Mouse (Mus musculus) midbrain, embryonic 15.5 days (tissue): ENCODE measurements at regions not wholly inside any gene's neighbourhood (a gene's known extent, or its start where the extent isn't known, plus 50 kb on each side); places are given as distances from the start of the nearest gene placed in this dataset.

Source experiments
- ATAC-seq: fragments of 200-750 bp; cut with Nextera tagmentation; replicated peaks from 2 replicates; pipeline ENCODE4 v1.8.0; 2017; ENCODE audit warnings: moderate TSS enrichment
- H3K27ac ChIP-seq: fragments of 300-500 bp; sonication (generic); 2 replicates; pipeline ENCODE4 v1.5.1; 2015; ENCODE audit warnings: mild to moderate bottlenecking, inconsistent platforms
- H3K27me3 ChIP-seq: fragments of 300-500 bp; sonication (generic); replicated peaks from 2 replicates; pipeline ENCODE4 v1.6.1; 2015; ENCODE audit warnings: inconsistent platforms
- H3K36me3 ChIP-seq: fragments of 300-500 bp; sonication (generic); replicated peaks from 2 replicates; pipeline ENCODE4 v1.6.1; 2015; ENCODE audit warnings: inconsistent platforms
- H3K4me1 ChIP-seq: fragments of 300-500 bp; sonication (generic); 2 replicates; pipeline ENCODE4 v1.6.1; 2015; ENCODE audit warnings: inconsistent platforms
- H3K4me2 ChIP-seq: fragments of 300-500 bp; sonication (generic); 2 replicates; pipeline ENCODE4 v1.6.1; 2015; ENCODE audit warnings: inconsistent platforms, mild to moderate bottlenecking, moderate library complexity
- H3K4me3 ChIP-seq: fragments of 300-500 bp; sonication (generic); 2 replicates; pipeline ENCODE4 v1.5.1; 2015; ENCODE audit warnings: mild to moderate bottlenecking, inconsistent platforms
- H3K9ac ChIP-seq: fragments of 300-500 bp; sonication (generic); 2 replicates; pipeline ENCODE4 v1.6.1; 2015; ENCODE audit warnings: mild to moderate bottlenecking, inconsistent platforms
- H3K9me3 ChIP-seq: fragments of 300-500 bp; sonication (generic); 2 replicates; pipeline ENCODE4 v1.6.1; 2016; ENCODE audit warnings: inconsistent platforms
- WGBS: fragments of 180-500 bp; shearing (Covaris S2); methylation state at CpG from one replicate; pipeline ENCODE4 v1.1.7; 2015; ENCODE audit warnings: mixed read lengths; 5-methylcytosine and 5-hydroxymethylcytosine counted together

GRCm38 (mm10) chr16:95057596-95057995 lies 60.1 kb upstream of the Kcnj6 start:
- no peak for ATAC-seq
- 26% methylated on average over 1 of the region's 1 CpGs for WGBS
- Histone ChIP-seq H3K4me3 (no peak overlapping the region), H3K9ac (no peak overlapping the region), H3K27me3 (no peaks in the 10 kb centered on the region), H3K27ac (no peak overlapping the region), H3K9me3 (no peaks in the 10 kb centered on the region), H3K4me1 (no peaks in the 10 kb centered on the region), H3K36me3 (no peaks in the 10 kb centered on the region), H3K4me2 (no peak overlapping the region)

- 87% methylated on average over 6 of the region's 6 CpGs for WGBS
- H3K9ac ChIP-seq = no peak overlapping the region
- no peak overlapping the region for H3K27ac ChIP-seq
- no peak overlapping the region for H3K4me3 ChIP-seq
- H3K36me3 ChIP-seq = no peaks in the 10 kb centered on the region
- no peaks in the 10 kb centered on the region for H3K4me1 ChIP-seq
- ATAC-seq = no peak
- no peak overlapping the region for H3K4me2 ChIP-seq
- H3K27me3 ChIP-seq = no peaks in the 10 kb centered on the region
- H3K9me3 ChIP-seq = no peaks in the 10 kb centered on the region
Observed at GRCm38 (mm10) chr16:95064423-95064822, 66.9 kb upstream of the Kcnj6 start.

GRCm38 (mm10) chr16:95066687-95067086 lies 69.2 kb upstream of the Kcnj6 start:
- WGBS = 96% methylated on average over 3 of the region's 3 CpGs
- Histone ChIP-seq H3K4me2 (no peak overlapping the region), H3K4me1 (no peaks in the 10 kb centered on the region), H3K9ac (no peak overlapping the region), H3K36me3 (no peaks in the 10 kb centered on the region), H3K9me3 (no peaks in the 10 kb centered on the region), H3K27me3 (no peaks in the 10 kb centered on the region), H3K27ac (no peak overlapping the region), H3K4me3 (no peak overlapping the region)
- no peak for ATAC-seq

GRCm38 (mm10) chr16:95092471-95093221 lies 95.1 kb upstream of the Kcnj6 start:
- ATAC-seq = no peak
- H3K9me3 ChIP-seq = no peaks in the 10 kb centered on the region
- WGBS = 62% methylated on average over 6 of the region's 6 CpGs
- no peak overlapping the region for H3K4me3 ChIP-seq
- H3K4me2 ChIP-seq = no peak overlapping the region
- H3K27me3 ChIP-seq = no peaks in the 10 kb centered on the region
- H3K36me3 ChIP-seq = no peaks in the 10 kb centered on the region
- no peaks in the 10 kb centered on the region for H3K4me1 ChIP-seq
- H3K9ac ChIP-seq = no peak overlapping the region
- H3K27ac ChIP-seq = no peak overlapping the region

- Histone ChIP-seq H3K27ac (no peak overlapping the region), H3K9me3 (no peaks in the 10 kb centered on the region), H3K4me1 (no peaks in the 10 kb centered on the region), H3K36me3 (no peaks in the 10 kb centered on the region), H3K4me3 (no peak overlapping the region), H3K27me3 (no peaks in the 10 kb centered on the region), H3K9ac (no peak overlapping the region), H3K4me2 (no peak overlapping the region)
- ATAC-seq = no peak
- 37% methylated on average over 10 of the region's 10 CpGs for WGBS
Observed at GRCm38 (mm10) chr16:95093753-95094152, 96.3 kb upstream of the Kcnj6 start.

- no peak overlapping the region for H3K4me2 ChIP-seq
- H3K4me1 ChIP-seq = 0 out of 2 replicates have a peak, but pooled peaks cover 7% of the 10 kb centered on the region
- 57% methylated on average over 9 of the region's 9 CpGs for WGBS
- H3K36me3 ChIP-seq = no peaks in the 10 kb centered on the region
- H3K4me3 ChIP-seq = no peak overlapping the region
- peak overlapping the region; percentile 58 for H3K27ac ChIP-seq
- H3K9ac ChIP-seq = no peak overlapping the region
- H3K9me3 ChIP-seq = no peaks in the 10 kb centered on the region
- ATAC-seq = peak; percentile 48; the same call in 1 of the 2 replicates
- H3K27me3 ChIP-seq = no peaks in the 10 kb centered on the region
Observed at GRCm38 (mm10) chr16:95100954-95101353, 103.5 kb upstream of the Kcnj6 start.

GRCm38 (mm10) chr16:95117531-95117930 lies 120.0 kb upstream of the Kcnj6 start:
- ATAC-seq = no peak

GRCm38 (mm10) chr16:95119293-95119692 lies 121.8 kb upstream of the Kcnj6 start:
- Histone ChIP-seq H3K27ac (no peak overlapping the region), H3K4me2 (no peak overlapping the region), H3K4me1 (peaks cover 6% of the 10 kb centered on the region; the same call in 1 of the 2 replicates), H3K9ac (no peak overlapping the region), H3K4me3 (no peak overlapping the region), H3K27me3 (no peaks in the 10 kb centered on the region), H3K36me3 (no peaks in the 10 kb centered on the region), H3K9me3 (no peaks in the 10 kb centered on the region)
- WGBS = 61% methylated on average over 4 of the region's 4 CpGs
- no peak for ATAC-seq

More at GRCm38 (mm10) chr16:95117531-95117930, 120.0 kb upstream of the Kcnj6 start:
- no peak overlapping the region for H3K27ac ChIP-seq
- H3K4me3 ChIP-seq = no peak overlapping the region
- H3K4me2 ChIP-seq = no peak overlapping the region
- H3K36me3 ChIP-seq = no peaks in the 10 kb centered on the region
- no peaks in the 10 kb centered on the region for H3K27me3 ChIP-seq
- WGBS = 62% methylated on average over 8 of the region's 8 CpGs
- H3K4me1 ChIP-seq = peaks cover 6% of the 10 kb centered on the region; the same call in 1 of the 2 replicates
- no peak overlapping the region for H3K9ac ChIP-seq
- H3K9me3 ChIP-seq = no peaks in the 10 kb centered on the region

- H3K4me1 ChIP-seq = peaks cover 6% of the 10 kb centered on the region; the same call in 1 of the 2 replicates
- H3K27me3 ChIP-seq = no peaks in the 10 kb centered on the region
- no peak overlapping the region for H3K4me3 ChIP-seq
- no peak overlapping the region for H3K9ac ChIP-seq
- no peaks in the 10 kb centered on the region for H3K9me3 ChIP-seq
- H3K4me2 ChIP-seq = no peak overlapping the region
- ATAC-seq = no peak
- H3K36me3 ChIP-seq = no peaks in the 10 kb centered on the region
- WGBS = 51% methylated on average over 7 of the region's 7 CpGs
- H3K27ac ChIP-seq = no peak overlapping the region
Observed at GRCm38 (mm10) chr16:95122048-95122447, 124.5 kb upstream of the Kcnj6 start.

- H3K36me3 ChIP-seq = no peaks in the 10 kb centered on the region
- H3K4me2 ChIP-seq = no peak overlapping the region
- H3K4me1 ChIP-seq = peaks cover 8% of the 10 kb centered on the region
- ATAC-seq = no peak
- no peak overlapping the region for H3K4me3 ChIP-seq
- no peak overlapping the region for H3K9ac ChIP-seq
- no peaks in the 10 kb centered on the region for H3K27me3 ChIP-seq
- WGBS = 75% methylated on average over 8 of the region's 8 CpGs
- no peaks in the 10 kb centered on the region for H3K9me3 ChIP-seq
- H3K27ac ChIP-seq = no peak overlapping the region
Observed at GRCm38 (mm10) chr16:95127616-95128015, 129.7 kb upstream of the Kcnj15 start.

- H3K4me3 ChIP-seq = no peak overlapping the region
- no peaks in the 10 kb centered on the region for H3K36me3 ChIP-seq
- WGBS = 31% methylated on average over 5 of the region's 5 CpGs
- no peak overlapping the region for H3K4me2 ChIP-seq
- no peak overlapping the region for H3K9ac ChIP-seq
- H3K4me1 ChIP-seq = peaks cover 8% of the 10 kb centered on the region
- ATAC-seq = no peak
- no peak overlapping the region for H3K27ac ChIP-seq
- no peaks in the 10 kb centered on the region for H3K27me3 ChIP-seq
- no peaks in the 10 kb centered on the region for H3K9me3 ChIP-seq
Observed at GRCm38 (mm10) chr16:95131815-95132214, 125.5 kb upstream of the Kcnj15 start.

GRCm38 (mm10) chr16:95138809-95139208 lies 118.5 kb upstream of the Kcnj15 start:
- WGBS = 59% methylated on average over 3 of the region's 3 CpGs
- no peak overlapping the region for H3K4me2 ChIP-seq
- 0 out of 2 replicates have a peak, but pooled peaks have one; percentile 75 for ATAC-seq

More at GRCm38 (mm10) chr16:95138809-95139208, 118.5 kb upstream of the Kcnj15 start:
- H3K4me1 ChIP-seq = peaks cover 17% of the 10 kb centered on the region
- no peaks in the 10 kb centered on the region for H3K27me3 ChIP-seq
- H3K4me3 ChIP-seq = no peak overlapping the region
- no peak overlapping the region for H3K9ac ChIP-seq
- no peaks in the 10 kb centered on the region for H3K9me3 ChIP-seq
- H3K27ac ChIP-seq = no peak overlapping the region
- H3K36me3 ChIP-seq = no peaks in the 10 kb centered on the region
